Mouse (Mus musculus) myocyte (in vitro differentiated cells): ENCODE data around the gene Gjc1. TPM values are rescaled to one million over a fixed set of nuclear protein-coding genes. Genes with fewer than 3 reads are reported as not detected.

ENCODE experiments used
- H3K27me3 ChIP-seq: one replicate; pipeline ENCODE4 v1.6.1; 2011; ENCODE audit not compliant: control insufficient read depth, insufficient read depth, insufficient read length
- H3K36me3 ChIP-seq: one replicate; pipeline ENCODE4 v1.6.1; 2011; ENCODE audit not compliant: control insufficient read depth, insufficient read depth
- H3K4me2 ChIP-seq: one replicate; pipeline ENCODE4 v1.6.1; 2011; ENCODE audit warnings: low read depth, control low read depth
- H3K4me3 ChIP-seq: one replicate; pipeline ENCODE4 v1.5.1; 2011; ENCODE audit warnings: mild to moderate bottlenecking, control low read depth, moderate library complexity
- H3K79me2 ChIP-seq: one replicate; pipeline ENCODE4 v1.6.1; 2011; ENCODE audit not compliant: control insufficient read depth, insufficient read depth
- H3ac ChIP-seq: one replicate; pipeline ENCODE4 v1.6.1; 2011; ENCODE audit not compliant: control insufficient read depth, insufficient read length
- CEBPB ChIP-seq: IDR thresholded peaks from 2 replicates; pipeline ENCODE4 v1.6.1; 2011; ENCODE audit warnings: mild to moderate bottlenecking, moderate library complexity; ENCODE audit not compliant: poor library complexity, insufficient read depth, severe bottlenecking
- E2F4 ChIP-seq: IDR thresholded peaks from one replicate; pipeline ENCODE4 v1.6.1; 2011; ENCODE audit warnings: mild to moderate bottlenecking, control low read depth, moderate library complexity; ENCODE audit not compliant: insufficient read depth
- MAX ChIP-seq: IDR thresholded peaks from one replicate; pipeline ENCODE4 v1.6.1; 2011; ENCODE audit warnings: low read depth, mild to moderate bottlenecking, control low read depth
- MYOD1 ChIP-seq, 3 experiments: IDR thresholded peaks; one replicate each; pipeline ENCODE4 v1.6.1; 2011; ENCODE audit warnings: control low read depth in 2 of 3, low read depth in 2 of 3, mild to moderate bottlenecking in 2 of 3, moderate library complexity in 1 of 3; ENCODE audit not compliant: insufficient read length in 2 of 3, control insufficient read depth in 1 of 3
- MYOG ChIP-seq, 3 experiments: IDR thresholded peaks; one replicate each; pipeline ENCODE4 v1.6.1; 2011; ENCODE audit warnings: control low read depth in 2 of 3, low read depth in 2 of 3, mild to moderate bottlenecking in 2 of 3; ENCODE audit not compliant: insufficient read length in 2 of 3, control insufficient read depth in 1 of 3, insufficient read depth in 1 of 3
- POLR2A ChIP-seq: IDR thresholded peaks from one replicate; pipeline ENCODE4 v1.6.1; 2011; ENCODE audit warnings: low read depth, mild to moderate bottlenecking, control low read depth, moderate library complexity; ENCODE audit not compliant: insufficient read length
- POLR2AphosphoS2 ChIP-seq: IDR thresholded peaks from one replicate; pipeline ENCODE4 v1.6.1; 2011; ENCODE audit warnings: low read depth, control low read depth; ENCODE audit not compliant: insufficient read length
- REST ChIP-seq: IDR thresholded peaks from one replicate; pipeline ENCODE4 v1.6.1; 2011; ENCODE audit warnings: mild to moderate bottlenecking, control low read depth, moderate library complexity; ENCODE audit not compliant: insufficient read depth, insufficient read length
- SRF ChIP-seq: IDR thresholded peaks from one replicate; pipeline ENCODE4 v1.6.1; 2011; ENCODE audit warnings: low read depth; ENCODE audit not compliant: control insufficient read depth, insufficient read length
- TCF12 ChIP-seq: IDR thresholded peaks from one replicate; pipeline ENCODE4 v1.6.1; 2011; ENCODE audit warnings: mild to moderate bottlenecking, control low read depth; ENCODE audit not compliant: poor library complexity, insufficient read depth, severe bottlenecking
- TCF3 ChIP-seq: IDR thresholded peaks from one replicate; pipeline ENCODE4 v1.6.1; 2011; ENCODE audit warnings: low read depth, control low read depth; ENCODE audit not compliant: insufficient read length
- USF1 ChIP-seq: IDR thresholded peaks from one replicate; pipeline ENCODE4 v1.6.1; 2011; ENCODE audit warnings: low read depth, mild to moderate bottlenecking, control low read depth, moderate library complexity
- polyA plus RNA-seq: library from polyadenylated mRNA; unstranded; fragments of >200 nt; fragmentation: generic; extraction: Trizol; gene quantifications from one replicate; pipeline ENCODE4 v1.2.1, GENCODE M21; 2012; ENCODE audit warnings: missing spikeins

Gjc1 gene
- polyA plus RNA-seq, 1 experiment: 10.3 TPM

- TF ChIP-seq SRF: no peak
- no peak overlapping the region for H3ac ChIP-seq
- no peak overlapping the region for H3K4me2 ChIP-seq
- H3K79me2 ChIP-seq: no peaks in the 10 kb centered on the region
- no peak overlapping the region for H3K4me3 ChIP-seq
- no peaks in the 10 kb centered on the region for H3K36me3 ChIP-seq
- no peaks in the 10 kb centered on the region for H3K27me3 ChIP-seq
These were observed 50.4 kb downstream of the Gjc1 start for GRCm38 (mm10) chr11:102769141-102769540.

- Histone ChIP-seq H3ac (no peak overlapping the region), H3K4me3 (no peak overlapping the region), H3K4me2 (no peak overlapping the region), H3K36me3 (no peaks in the 10 kb centered on the region), H3K79me2 (no peaks in the 10 kb centered on the region), H3K27me3 (peaks cover 17% of the 10 kb centered on the region)
- TF ChIP-seq MYOD1 (IDR thresholded peaks at IDR 0.05; ENCODE audit: control insufficient read depth in 1 of 3, insufficient read length in 2 of 3, low read depth in 2 of 3) (no peak), REST (no peak), USF1 (no peak), MYOG (IDR thresholded peaks at IDR 0.05; ENCODE audit: control insufficient read depth in 1 of 3, insufficient read depth in 1 of 3, insufficient read length in 2 of 3, low read depth in 2 of 3) (no peak), SRF (no peak), E2F4 (no peak), CEBPB (no peak), POLR2A (no peak), TCF3 (no peak), MAX (no peak), POLR2AphosphoS2 (no peak), TCF12 (no peak)
These were observed 52.3 kb downstream of the Gjc1 start for GRCm38 (mm10) chr11:102767055-102767670.

GRCm38 (mm10) chr11:102765416-102765815 is 54.1 kb downstream of the Gjc1 start:
- Histone ChIP-seq H3ac (no peak overlapping the region), H3K4me3 (no peak overlapping the region), H3K79me2 (no peaks in the 10 kb centered on the region), H3K36me3 (no peaks in the 10 kb centered on the region), H3K4me2 (no peak overlapping the region), H3K27me3 (peaks cover 30% of the 10 kb centered on the region)
- TF ChIP-seq MYOG (IDR thresholded peaks at IDR 0.05; ENCODE audit: control insufficient read depth in 1 of 3, insufficient read depth in 1 of 3, insufficient read length in 2 of 3, low read depth in 2 of 3) (peak in 1 of 3 experiments; percentile 32), MAX (no peak)

GRCm38 (mm10) chr11:102763009-102763767 is 56.3 kb downstream of the Gjc1 start:
- H3K27me3 ChIP-seq: peaks cover 30% of the 10 kb centered on the region
- TF ChIP-seq MAX (no peak), TCF3 (no peak), MYOD1 (IDR thresholded peaks at IDR 0.05; ENCODE audit: control insufficient read depth in 1 of 3, insufficient read length in 2 of 3, low read depth in 2 of 3) (no peak), POLR2A (no peak), TCF12 (no peak), REST (no peak), E2F4 (no peak), POLR2AphosphoS2 (no peak), SRF (no peak), USF1 (no peak)

GRCm38 (mm10) chr11:102762248-102762647 is 57.3 kb downstream of the Gjc1 start:
- no peak overlapping the region for H3K4me2 ChIP-seq
- no peak overlapping the region for H3ac ChIP-seq
- H3K79me2 ChIP-seq: no peaks in the 10 kb centered on the region
- peaks cover 30% of the 10 kb centered on the region for H3K27me3 ChIP-seq
- no peak overlapping the region for H3K4me3 ChIP-seq
- H3K36me3 ChIP-seq: no peaks in the 10 kb centered on the region
- TF ChIP-seq USF1 (no peak), CEBPB (no peak), REST (no peak), MYOD1 (IDR thresholded peaks at IDR 0.05; ENCODE audit: control insufficient read depth in 1 of 3, insufficient read length in 2 of 3, low read depth in 2 of 3) (no peak), MAX (no peak)

More at GRCm38 (mm10) chr11:102763009-102763767, 56.3 kb downstream of the Gjc1 start:
- no peaks in the 10 kb centered on the region for H3K79me2 ChIP-seq
- H3ac ChIP-seq: no peak overlapping the region
- H3K4me2 ChIP-seq: no peak overlapping the region
- no peak overlapping the region for H3K4me3 ChIP-seq
- no peaks in the 10 kb centered on the region for H3K36me3 ChIP-seq
